Mouse (Mus musculus) layer of hippocampus, postnatal 10 days (tissue): ENCODE results near the gene Ptprc. TPM values are rescaled to one million over a fixed set of nuclear protein-coding genes. Genes with fewer than 3 reads are reported as not detected.

ENCODE experiments used
- DNase-seq, 2 experiments: peaks; one replicate each; pipeline ENCODE4 v3.0.0; 2021; ENCODE audit warnings: low spot score in 2 of 2
- total RNA-seq, 2 experiments: library from RNA; stranded (reverse); gene quantifications; 2 replicates each; pipeline ENCODE4 v1.2.3; 2021

The Ptprc gene
- total RNA-seq, 2 experiments from 2014 or later: 2.3 to 2.6 TPM

DNA sequence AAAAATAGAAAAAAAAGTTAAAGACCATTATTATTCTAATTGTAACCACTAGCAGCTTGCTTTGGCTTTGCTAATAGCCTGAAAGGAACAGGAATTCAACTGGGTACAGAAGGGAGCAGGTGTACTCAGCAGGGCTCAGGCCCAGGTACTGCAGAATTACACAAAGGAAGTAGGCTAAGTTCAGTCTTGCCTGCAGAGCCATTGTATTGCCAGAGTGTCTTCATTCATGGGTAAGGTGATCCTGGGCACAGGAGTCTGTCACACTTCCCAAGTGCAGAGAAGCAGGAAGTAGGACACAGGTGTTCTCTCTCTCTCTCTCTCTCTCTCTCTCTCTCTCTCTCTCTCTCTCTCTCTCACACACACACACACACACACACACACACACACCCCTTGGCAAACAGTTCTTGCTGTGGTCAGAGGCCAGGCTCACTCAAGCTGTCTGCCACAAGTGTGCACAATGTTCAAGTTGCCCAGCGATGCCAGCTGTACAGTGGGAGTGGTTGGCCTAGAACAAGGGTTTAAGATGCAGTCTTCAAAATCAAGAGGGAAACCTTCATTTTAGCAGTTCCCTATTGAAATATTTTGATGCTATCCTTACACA is 21.2 kb downstream of the Ptprc start:
- DNase-seq: no peak

DNA sequence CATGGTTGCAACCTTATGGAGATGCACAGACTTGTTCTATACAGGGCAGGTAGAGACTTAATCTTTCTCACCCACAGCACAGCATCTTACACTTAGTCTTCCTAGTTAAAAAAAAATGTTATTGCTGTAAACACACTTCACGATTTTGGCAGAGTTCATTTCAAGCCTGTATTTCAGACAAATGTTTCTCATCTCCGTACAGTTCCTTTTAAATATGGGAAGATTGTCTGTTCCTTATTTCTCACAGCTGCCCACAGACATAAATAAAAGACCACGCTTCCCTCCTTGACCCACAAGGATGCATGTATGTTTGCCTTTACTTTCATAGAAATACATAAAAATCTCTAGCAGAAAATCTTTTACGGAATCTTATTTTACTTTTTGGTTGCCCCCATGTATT is 22.4 kb downstream of the Ptprc start:
- no peak for DNase-seq

DNA sequence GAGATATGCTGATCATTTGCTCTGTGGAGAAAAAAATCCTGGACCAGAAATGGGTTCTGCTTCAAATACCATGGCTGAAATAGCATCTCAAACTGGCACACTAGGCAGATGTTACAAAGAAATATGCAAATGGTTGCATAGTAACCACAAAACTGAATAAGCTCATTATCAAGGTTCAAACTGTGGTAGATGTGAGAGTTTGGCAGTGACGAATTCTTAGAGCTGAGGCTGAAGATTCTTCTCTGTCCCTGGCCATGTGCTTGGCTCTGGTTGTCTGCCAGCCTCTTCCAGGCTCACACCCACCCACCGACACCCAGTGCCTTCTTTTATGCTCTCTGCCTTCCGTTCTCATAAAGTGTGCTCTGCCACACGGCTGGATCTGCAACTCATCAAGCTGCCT is 26.7 kb downstream of the Ptprc start:
- peak; percentile 26 to 56 for DNase-seq

DNA sequence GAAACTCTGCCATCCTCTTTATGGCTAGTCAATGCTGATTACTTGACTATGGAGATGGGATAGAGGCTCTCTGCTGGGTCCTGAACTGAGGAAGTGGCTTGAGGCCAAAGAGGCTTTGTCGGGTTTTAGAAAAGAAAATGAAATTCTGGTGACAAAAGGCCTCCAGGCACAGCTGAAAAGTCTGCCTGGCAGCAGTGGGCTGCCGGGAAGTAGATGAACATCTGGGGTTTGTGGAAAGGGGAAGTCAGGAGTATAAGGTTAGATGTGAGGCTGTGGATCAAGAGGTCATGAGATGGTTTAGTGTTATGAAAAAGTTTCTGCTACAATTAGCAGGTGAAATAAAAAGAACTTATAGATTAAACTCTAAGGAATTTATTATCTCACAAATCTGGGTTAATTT is 29.9 kb downstream of the Ptprc start:
- DNase-seq: no peak

DNA sequence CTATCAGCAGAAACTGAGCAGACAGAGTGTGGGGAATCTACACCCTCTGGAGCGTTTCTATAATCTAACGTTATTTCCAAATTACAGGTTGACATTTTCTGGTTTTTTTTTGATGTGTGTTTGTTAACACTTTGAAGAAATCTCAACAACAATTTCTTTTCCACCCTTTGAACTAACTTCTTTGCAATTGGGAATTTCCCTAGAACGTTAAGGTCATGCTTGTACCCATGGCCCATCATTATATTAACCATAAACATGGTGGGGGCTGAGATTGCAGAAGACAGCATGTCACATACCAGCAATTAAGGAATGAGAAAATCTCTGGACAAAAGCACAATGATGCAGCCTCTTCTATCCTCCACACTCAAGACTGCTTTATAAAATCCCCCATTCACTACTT is 30.4 kb downstream of the Ptprc start:
- no peak for DNase-seq

DNA sequence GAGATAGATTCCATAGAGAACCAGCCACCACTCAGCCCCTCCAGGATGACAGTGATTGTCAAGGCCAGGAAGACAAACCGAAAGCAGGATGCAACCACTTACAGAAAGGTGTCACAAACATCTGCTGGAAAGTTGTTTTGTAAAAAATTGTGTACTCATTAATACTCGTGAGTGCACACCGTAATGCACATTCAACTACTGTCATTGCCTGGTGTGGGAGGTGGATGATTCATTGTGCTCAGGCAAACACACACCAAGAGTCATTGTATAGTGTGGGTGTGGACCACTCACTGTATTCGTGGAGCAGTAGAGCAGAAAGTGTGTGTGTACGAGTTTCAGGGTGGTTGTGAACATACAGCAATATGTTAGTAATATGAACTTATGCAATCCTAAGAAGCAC is 31.1 kb downstream of the Ptprc start:
- no peak for DNase-seq

DNA sequence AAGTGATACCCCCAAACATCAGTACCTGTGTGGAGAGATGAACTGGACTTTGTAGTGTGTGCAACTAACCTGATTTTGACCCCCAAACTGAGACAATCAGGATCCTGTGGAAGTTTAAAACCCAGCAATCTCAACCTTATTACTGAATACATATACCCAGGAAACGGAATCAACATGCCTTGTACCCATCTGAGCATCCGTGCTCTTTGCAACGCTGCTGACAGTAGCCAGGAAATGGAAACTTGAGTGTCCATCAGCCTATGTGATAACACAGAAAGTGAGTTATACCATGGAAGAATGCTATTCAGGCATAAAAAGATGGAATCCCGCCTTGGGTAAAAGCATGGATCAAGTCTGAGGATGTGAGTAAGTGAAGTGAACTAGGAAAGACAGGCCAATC is 34.7 kb downstream of the Ptprc start:
- DNase-seq: no peak

DNA sequence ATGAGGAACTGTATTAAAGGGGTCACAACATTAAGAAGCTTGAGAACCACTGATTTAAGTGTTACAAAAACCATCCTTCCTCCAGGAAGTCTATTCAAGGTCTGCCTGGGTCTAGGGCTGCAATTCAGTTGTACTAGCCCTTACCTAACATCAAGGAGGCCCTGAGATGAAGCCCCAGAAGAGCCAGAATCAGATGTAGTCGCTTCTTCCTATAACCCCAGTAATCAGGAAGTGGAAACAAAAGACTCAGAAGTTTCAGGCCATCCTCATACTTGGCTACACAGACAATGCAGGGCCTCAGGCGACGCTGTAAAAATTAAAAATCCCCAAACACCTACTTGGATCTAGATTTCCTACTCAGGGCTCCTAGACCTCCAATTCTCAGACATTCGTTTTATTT is 37.8 kb downstream of the Ptprc start:
- DNase-seq: no peak

DNA sequence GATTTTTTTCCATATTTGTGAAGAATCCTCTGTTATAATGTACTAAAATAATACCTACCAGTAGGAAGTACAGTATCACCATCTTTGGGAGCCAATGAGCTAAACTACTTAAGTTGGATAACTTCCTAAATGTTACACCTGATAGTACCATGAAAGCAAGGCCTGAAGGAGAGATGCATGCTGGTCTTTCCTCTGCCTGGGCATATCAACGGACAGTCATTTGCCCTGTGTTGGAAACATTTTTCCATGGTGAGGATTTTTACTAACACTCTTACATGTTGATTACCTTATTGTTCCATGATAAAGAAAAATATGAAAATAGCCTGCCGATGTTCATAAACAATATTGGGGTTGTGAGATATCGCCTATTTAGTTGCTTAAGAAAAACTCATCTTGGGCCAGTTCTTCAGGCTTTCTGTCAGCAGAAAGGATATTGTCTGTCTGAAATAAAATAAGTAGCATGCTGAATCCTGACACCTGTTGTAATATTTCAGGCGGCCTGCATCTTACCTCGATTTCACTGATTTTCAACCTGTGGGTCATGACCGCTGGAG is 38.4 kb downstream of the Ptprc start:
- DNase-seq: no peak

DNA sequence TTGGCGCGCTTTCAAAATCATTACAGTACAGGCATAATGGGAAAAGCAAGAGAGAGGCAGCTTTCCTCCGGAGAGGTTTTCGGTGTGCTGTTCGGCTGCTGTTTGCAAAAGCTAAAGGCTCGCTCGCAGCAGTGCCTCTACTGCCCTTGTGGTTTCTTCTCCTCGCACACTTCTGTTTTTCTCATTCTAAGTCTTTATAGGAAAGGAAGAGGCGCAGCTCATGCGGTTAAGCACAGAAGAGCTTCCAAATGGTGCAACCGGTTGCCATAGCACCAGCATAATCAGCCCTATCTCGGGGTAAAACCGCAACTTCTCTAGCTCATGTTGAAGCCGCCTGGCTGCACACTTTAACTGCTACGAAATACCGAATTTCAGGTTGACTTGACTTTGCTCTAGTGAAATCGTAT is 39.1 kb downstream of the Ptprc start:
- peak; percentile 60 to 67 for DNase-seq

DNA sequence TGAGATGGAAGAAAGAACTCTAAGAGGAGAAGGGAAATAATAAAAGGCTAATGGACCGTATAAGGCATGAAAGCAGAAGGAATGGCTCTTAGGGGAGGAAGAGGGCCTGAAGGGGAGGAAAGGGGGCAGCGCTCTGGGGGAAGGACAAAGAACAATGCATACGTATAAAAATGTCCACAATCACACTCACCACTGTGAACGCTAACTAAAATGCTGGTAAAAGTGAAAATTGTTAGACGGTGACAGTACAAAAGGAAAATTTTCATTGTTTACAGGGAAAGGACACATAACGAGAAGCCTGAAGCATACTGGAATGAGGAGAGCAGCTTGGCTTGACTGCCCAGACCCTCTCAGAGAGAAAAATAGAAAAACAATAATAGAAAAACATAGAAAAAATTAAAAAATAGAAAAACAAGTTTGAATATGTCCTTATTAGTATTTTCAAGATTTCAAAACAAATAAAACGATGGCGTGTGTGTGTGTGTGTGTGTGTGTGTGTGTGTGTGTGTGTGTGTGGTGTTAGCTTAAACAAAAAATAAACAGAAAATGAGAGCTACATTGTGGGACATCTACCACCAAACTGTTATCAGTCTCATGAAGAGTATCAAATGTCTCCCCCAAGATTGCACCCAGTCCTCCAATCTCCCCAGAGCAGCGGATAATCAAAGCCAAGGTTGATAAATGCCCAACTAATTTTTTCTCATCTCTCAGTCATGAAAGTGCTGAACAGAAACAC is 39.7 kb downstream of the Ptprc start:
- DNase-seq: no peak

DNA sequence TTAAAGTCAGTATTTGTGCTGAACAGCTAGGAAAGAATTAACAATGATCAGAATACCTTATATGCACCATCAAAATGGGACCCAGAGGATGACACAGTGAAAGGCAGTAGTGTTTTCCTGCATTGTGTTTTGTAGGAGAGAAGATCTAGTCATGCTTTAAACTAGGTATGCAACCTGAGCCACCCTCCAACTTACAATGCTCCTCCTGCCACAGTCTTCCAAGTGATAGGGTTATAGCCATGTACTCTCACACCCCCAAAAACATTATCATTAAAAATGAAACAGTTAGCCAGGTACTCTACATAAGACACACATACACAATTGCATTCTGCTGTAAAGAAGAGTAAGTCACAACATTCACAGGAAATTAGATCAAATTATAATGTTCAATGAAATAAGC is 40.4 kb downstream of the Ptprc start:
- DNase-seq: no peak

DNA sequence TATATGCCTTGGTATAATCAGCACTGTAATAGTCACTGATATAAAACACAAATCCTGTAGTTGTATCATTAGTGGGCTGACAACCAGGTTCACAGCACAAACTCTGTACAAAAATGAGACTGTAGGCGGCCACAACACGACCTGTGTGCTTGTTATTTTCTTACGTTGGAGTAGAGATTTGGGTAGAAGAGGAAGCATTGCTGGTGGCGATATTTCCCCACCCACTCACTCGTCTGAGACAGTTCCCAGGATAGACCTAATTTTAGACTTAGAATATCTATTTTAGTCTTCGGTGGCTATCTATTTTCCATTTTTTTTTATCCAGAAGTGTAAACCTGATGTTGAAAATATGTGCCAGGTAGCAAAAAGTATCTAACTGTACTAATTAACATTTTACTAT is 41.2 kb downstream of the Ptprc start:
- no peak for DNase-seq

DNA sequence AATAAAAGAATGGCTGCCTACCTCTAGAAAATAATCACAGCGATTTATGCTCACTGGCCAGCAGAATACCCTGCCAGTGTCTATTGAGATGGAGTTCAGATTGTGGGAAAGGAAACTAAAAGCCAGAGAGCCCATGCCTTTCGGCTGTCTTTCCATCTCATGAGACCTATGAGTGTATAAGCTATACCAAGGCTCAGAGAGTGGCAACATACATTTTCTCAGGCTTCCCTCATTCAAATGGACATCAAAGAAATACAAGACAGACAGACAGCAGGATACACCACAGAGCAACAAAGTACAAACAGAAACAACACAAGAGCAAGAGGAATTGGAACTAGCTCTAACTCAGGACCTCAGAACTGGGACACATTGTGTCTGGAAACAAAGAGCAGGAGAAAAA is 43.8 kb downstream of the Ptprc start:
- DNase-seq: no peak

DNA sequence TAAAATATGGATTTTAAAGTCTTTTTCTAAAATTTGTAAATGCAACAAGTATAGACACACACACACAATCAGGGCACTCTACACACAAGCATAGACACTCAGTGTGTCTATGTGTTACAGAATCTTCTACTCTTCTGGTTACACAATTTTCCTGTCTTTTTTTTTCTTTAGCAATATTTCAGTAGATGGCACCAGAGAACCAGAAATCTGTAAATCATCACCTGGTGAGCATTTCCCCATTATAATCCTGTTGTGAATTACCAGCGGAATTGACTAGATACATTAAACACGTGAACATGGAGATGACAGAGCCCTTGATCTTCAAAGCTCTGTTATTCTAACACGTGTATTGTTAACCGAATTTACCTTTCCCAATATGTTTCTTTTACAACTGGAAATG is 45.4 kb downstream of the Ptprc start:
- DNase-seq: no peak

DNA sequence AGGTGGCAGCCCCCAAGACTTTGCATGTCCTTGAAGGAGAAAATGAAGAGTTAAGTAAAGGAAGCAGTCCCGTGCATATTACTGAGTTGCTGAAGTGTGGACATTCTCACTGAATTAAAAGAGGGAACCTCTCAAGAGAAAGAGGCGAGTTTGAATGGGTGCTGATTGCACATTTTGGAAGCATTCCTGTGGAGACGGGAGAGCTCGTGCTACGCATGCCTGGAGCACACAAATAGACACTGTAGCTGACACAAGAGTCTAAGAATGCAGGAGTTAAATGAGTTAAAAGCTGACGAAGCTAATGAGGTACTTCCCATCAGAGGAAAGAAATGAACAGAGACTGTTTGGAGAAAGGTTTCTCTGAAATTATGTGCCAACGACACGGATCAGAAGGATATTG is 48.7 kb downstream of the Ptprc start:
- no peak for DNase-seq

DNA sequence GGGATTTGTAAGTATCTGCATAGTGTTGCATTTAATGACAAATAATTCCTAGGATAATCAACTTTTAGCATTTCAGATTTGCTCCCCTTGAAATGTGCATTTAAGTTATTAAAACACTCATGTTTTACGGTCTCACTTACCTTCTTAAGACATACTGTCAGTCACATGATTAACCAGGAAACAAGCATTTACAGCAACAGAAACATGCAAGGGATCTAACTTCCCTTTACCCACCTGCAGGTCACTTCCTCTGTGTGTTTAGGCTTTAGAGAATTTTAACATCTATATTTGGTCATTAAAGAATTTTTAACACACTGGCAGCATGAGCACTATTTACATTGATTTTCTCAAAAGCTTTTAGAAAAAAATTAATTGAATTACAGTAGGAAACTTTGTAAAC is 50.2 kb downstream of the Ptprc start:
- DNase-seq: no peak

DNA sequence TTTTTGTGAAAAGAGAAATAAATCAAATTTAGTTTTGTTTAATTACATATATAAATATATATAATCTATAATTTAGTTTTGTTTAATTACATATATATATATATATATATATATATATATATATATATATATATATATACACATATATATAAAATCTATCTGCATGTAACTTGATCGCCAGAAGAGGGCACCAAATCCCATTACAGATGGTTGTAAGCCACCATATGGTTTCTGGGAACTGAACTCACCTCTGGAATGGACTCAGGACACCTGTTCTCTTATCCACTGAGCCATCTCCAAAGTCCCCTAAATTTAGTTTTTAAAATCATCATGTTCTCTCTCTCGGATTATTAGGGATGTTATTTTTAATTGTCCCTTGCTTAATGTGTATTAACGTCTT is 51.6 kb downstream of the Ptprc start:
- DNase-seq: no peak

DNA sequence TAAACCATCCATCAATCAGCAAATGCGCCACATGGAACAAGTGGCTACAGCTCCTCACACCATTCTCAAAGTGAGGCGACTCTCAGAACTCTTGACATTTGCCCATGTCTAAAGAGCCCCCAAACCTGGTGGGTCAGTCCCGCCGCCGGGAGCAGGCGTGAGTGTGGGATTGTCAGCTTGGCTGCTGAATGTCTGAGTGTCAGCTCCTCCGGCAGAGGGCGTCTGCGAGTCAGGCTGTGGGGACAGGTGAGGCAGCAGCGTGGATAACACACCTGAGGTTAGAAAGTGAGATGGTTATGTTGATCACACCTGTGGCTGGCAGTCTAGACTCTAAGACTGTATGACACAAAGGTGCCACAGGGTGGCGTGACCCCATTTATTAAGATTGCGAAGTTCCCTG is 55.6 kb downstream of the Ptprc start:
- DNase-seq: no peak

DNA sequence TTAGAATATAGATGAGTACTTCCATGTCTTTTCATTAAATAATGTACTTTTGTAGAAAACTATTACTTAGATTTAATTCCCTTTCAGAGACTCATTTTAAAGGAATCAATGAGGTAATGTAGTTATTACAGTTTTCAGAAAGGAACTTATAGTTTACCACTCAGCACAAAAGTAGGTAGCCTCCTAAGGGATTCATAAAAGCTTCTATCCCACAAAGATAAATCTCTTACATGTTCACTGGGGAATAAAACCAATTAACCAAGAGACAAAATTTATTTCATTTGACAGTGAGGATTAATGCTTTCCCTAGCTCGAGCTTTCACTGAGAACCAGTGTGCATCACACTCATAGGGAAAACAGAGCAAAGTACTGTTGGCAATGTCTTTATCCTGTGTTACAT is 82.3 kb downstream of the Ptprc start:
- no peak for DNase-seq

DNA sequence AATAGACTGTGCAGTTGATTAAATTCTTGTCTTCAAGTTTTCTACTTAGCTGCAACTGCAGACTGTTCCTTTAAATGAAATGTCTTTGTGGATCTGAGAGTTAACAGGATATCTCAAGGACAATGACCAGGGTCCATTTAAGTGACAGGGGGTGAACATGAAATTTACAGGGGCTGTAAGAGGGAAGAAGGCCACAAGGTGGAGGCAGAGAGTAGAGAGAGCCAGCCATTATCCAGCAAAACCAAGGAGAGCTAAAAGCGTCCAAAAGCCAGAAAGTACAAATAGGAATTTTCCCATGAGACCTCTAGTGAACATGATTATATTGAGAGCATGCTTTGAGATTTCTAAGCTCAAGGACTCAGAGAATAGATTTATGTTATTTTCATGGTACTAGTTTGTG is 89.7 kb downstream of the Ptprc start:
- peak; percentile 38 to 59 for DNase-seq

DNA sequence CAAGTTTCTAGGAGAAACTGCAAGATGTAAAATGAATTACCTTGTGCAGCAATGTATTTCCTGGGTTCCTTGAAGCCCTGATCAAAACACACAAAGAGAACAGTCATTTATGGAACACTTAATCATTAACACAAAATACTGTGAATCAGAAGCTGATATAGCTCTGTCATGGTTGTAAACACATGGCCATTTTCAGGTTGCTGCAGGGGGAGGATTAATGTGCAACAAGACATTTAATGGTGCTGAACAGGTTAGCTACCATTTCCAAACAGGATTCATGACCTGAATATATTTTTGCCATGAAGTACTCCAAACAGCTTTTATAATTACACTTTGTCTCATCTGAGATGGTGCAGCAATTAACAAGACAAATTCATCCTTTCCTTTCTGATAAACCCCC is 91.8 kb downstream of the Ptprc start:
- no peak for DNase-seq

DNA sequence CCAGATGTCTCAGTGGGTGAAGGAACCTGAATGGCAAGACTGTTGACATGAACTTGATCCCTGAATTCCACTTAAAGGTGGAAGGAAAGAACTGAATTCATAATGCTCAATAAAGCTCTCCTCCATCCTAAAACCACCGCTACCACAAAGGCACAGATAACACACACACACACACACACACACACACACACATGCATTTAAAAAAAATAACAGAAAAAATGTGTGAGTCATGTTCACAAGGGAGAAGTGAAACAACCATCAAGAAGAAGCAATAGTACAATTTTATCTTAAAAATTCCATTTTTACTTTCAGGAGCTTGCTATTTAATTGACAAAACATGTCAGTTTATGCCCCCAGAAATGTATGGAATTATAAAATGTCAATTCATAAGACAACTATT is 95.2 kb downstream of the Ptprc start:
- no peak for DNase-seq
